Mouse (Mus musculus) cerebellum, adult 2 months (tissue): ENCODE results near the gene A730061H03Rik. TPM values are rescaled to one million over a fixed set of nuclear protein-coding genes. Genes with fewer than 3 reads are reported as not detected.
A peak's percentile ranks its signal among the peaks of the same experiment; 100 is the strongest.

Experiments
- DNase-seq, 2 experiments: peaks; one replicate each; pipeline ENCODE4 v3.0.0; 2021
- H3K27ac ChIP-seq: fragments of 200-500 bp; 2 replicates; pipeline ENCODE4 v1.5.1; 2012; ENCODE audit warnings: low read length, control low read depth, inconsistent platforms; ENCODE audit not compliant: insufficient read depth
- H3K27me3 ChIP-seq: fragments of 200-500 bp; 2 replicates; pipeline ENCODE4 v1.6.1; 2012; ENCODE audit warnings: inconsistent platforms, mild to moderate bottlenecking, low read length, moderate library complexity; ENCODE audit not compliant: control insufficient read depth, insufficient read depth
- H3K4me1 ChIP-seq: fragments of 200-500 bp; 2 replicates; pipeline ENCODE4 v1.6.1; 2011; ENCODE audit warnings: low read length; ENCODE audit not compliant: control insufficient read depth, insufficient read depth
- H3K4me3 ChIP-seq: fragments of 200-500 bp; replicated peaks from 2 replicates; pipeline ENCODE3; 2011; ENCODE audit warnings: mild to moderate bottlenecking, low read depth, low read length, control low read depth; ENCODE audit not compliant: insufficient read depth
- CTCF ChIP-seq: fragments of 200-500 bp; IDR thresholded peaks from 2 replicates; pipeline ENCODE4 v1.5.1; 2011; ENCODE audit warnings: low read depth, mild to moderate bottlenecking, control low read depth, low read length, moderate library complexity, borderline replicate concordance; ENCODE audit not compliant: insufficient read depth
- POLR2A ChIP-seq: fragments of 200-500 bp; IDR thresholded peaks from 2 replicates; pipeline ENCODE4 v1.6.1; 2011; ENCODE audit warnings: low read length, control low read depth, borderline replicate concordance; ENCODE audit not compliant: insufficient read depth
- WGBS: fragments of 180-500 bp; shearing (Covaris S2); methylation state at CpG from one replicate; pipeline ENCODE4 v1.1.7; 2018; 5-methylcytosine and 5-hydroxymethylcytosine counted together
- polyA plus RNA-seq: library from polyadenylated mRNA; depleted of rRNA; stranded (reverse); fragments of >200 nt; gene quantifications from 2 replicates; pipeline ENCODE4 v1.2.3, GENCODE M21; 2012; rRNA removed

The A730061H03Rik gene
- polyA plus RNA-seq, result 0.97 TPM in 2 replicates

DNA sequence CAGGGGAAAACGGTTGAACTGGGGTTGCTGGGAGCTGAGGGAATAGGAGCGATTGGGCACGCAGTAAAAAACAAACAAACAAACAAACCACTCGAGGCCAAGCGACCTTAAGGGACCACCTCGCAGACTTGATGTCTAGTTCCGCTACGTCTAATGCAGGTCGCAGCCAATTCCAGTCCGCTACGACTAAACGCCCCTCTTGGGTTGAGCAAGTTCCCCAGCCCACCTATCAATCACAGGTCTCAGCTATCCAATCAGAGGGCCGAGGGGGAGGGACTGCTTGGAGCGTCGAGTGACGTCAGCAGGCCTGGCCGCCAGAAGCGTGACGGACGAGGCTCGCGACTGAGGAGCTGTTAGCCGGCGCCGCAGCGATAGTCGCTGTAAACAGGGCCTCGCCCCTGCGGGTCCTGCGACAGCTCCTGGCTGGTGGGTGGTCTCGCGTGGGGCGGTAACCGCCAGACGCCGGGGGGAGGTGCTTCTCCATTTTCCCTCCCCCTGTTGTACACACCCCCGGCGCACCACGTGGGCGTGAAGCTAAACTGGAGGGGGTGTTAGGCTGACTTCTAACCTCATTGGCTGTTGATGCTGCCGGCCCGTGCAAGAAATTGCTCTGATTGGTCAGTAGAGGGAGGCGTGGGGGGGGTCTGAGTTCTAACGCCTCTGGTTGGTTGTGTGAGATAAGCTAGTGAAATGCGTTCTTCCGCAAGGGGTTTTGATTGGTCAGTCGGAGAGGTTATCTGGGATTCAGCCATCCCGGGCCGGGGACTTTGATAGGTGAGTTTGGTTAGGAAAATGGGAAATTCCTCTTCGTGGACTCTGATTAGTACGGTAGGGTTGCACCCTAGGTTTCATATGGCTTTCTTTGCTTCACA lies at the start of gene A730061H03Rik:
A730061H03Rik (minus strand) TSS at position 205 of the 872 bp plus-strand sequence.
- Histone ChIP-seq H3K27me3 (no peaks in the 10 kb centered on the region), H3K27ac (peak within 1 kb of the TSS; percentile 93), H3K4me1 (peaks cover 5% of the 10 kb centered on the region; the same call in 1 of the 2 replicates), H3K4me3 (peak within 1 kb of the TSS; percentile 84)
- peak; percentile 98 to 100 for DNase-seq
- no peak; the same call in 1 of the 2 replicates for TF ChIP-seq CTCF
- TF ChIP-seq POLR2A, result peak; percentile 82; the same call in 1 of the 2 replicates
- under 1% methylated on average over 51 of the region's 51 CpGs for WGBS

GRCm38 (mm10) chr14:55608339-55608738 lies 48.1 kb upstream of the A730061H03Rik start:
- TF ChIP-seq POLR2A (no peak), CTCF (no peak)
- Histone ChIP-seq H3K4me1 (peaks cover 4% of the 10 kb centered on the region; the same call in 1 of the 2 replicates), H3K27ac (no peak overlapping the region), H3K27me3 (no peaks in the 10 kb centered on the region), H3K4me3 (no peak overlapping the region)
- DNase-seq, result no peak
- 98% methylated on average over 6 of the region's 6 CpGs for WGBS

- no peaks in the 10 kb centered on the region for H3K27me3 ChIP-seq
- no peak overlapping the region for H3K27ac ChIP-seq
- WGBS, result 94% methylated on average over 16 of the region's 16 CpGs
- H3K4me1 ChIP-seq, result peaks cover 4% of the 10 kb centered on the region; the same call in 1 of the 2 replicates
- no peak for DNase-seq
- H3K4me3 ChIP-seq, result no peak overlapping the region
- TF ChIP-seq POLR2A (no peak), CTCF (no peak)
Measured at GRCm38 (mm10) chr14:55605743-55606459, 45.7 kb upstream of the A730061H03Rik start.

- no peak for DNase-seq
- WGBS, result 89% methylated on average over 11 of the region's 11 CpGs
- Histone ChIP-seq H3K4me1 (peaks cover 4% of the 10 kb centered on the region; the same call in 1 of the 2 replicates), H3K27me3 (no peaks in the 10 kb centered on the region), H3K4me3 (no peak overlapping the region), H3K27ac (no peak overlapping the region)
- no peak for TF ChIP-seq CTCF
- TF ChIP-seq POLR2A, result no peak
Measured at GRCm38 (mm10) chr14:55604823-55605222, 44.6 kb upstream of the A730061H03Rik start.

GRCm38 (mm10) chr14:55603633-55604576 lies 43.7 kb upstream of the A730061H03Rik start:
- peak; percentile 83 to 84 for DNase-seq
- Histone ChIP-seq H3K27ac (0 out of 2 replicates have a peak overlapping the region, but pooled peaks have one; percentile 5), H3K27me3 (no peaks in the 10 kb centered on the region), H3K4me1 (peaks cover 4% of the 10 kb centered on the region; the same call in 1 of the 2 replicates), H3K4me3 (peak overlapping the region; percentile 55)
- TF ChIP-seq CTCF (peak; percentile 92), POLR2A (peak; percentile 25; the same call in 1 of the 2 replicates)
- WGBS, result 17% methylated on average over 19 of the region's 19 CpGs

DNA sequence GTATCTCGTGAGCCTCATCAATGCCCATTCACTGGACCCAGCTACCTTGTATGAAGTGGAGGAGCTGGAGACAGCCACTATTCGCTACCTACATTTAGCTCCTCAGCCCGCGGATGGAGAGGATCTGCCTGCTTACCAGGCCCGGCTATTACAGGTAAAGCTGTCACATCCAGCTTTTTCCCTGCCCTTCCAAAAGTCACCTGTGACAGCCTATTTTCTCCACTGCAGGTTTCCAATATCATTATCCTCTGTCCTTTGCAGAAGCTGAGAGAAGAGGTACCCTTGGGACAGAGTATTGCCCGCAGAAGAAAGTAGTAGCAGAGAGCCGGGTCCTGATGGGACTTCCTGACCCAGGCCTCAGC lies 43.0 kb upstream of the A730061H03Rik start, which contains the start of gene Irf9:
Irf9 (plus strand) TSS at position 301 of the 362 bp plus-strand sequence.
- Histone ChIP-seq H3K27me3 (no peaks in the 10 kb centered on the region), H3K27ac (0 out of 2 replicates have a peak within 1 kb of the TSS, but pooled peaks have one; percentile 5), H3K4me3 (peak within 1 kb of the TSS; percentile 55), H3K4me1 (peaks cover 4% of the 10 kb centered on the region; the same call in 1 of the 2 replicates)
- DNase-seq, result no peak
- 85% methylated on average over 7 of the region's 7 CpGs for WGBS
- no peak for TF ChIP-seq POLR2A
- no peak for TF ChIP-seq CTCF
